Mouse (Mus musculus): ENCODE measurements at regions not wholly inside any gene's neighbourhood (a gene's known extent, or its start where the extent isn't known, plus 50 kb on each side); places are given as distances from the start of the nearest gene placed in this dataset.

GRCm38 (mm10) chr2:54237192-54237591 lies 151.8 kb upstream of the Rprm start:
- Histone ChIP-seq H3K27ac (ENCODE audit: insufficient read depth, low read depth, low read length, poor library complexity, severe bottlenecking) (no peak overlapping the region), H3K36me3 (ENCODE audit: control insufficient read depth, insufficient read depth, low read length, poor library complexity, severe bottlenecking) (no peaks in the 10 kb centered on the region), H3K4me3 (ENCODE audit: insufficient read depth in 1 of 2, low read depth in 1 of 2, low read length in 2 of 2, poor library complexity in 1 of 2, severe bottlenecking in 1 of 2) (no peak overlapping the region), H3K4me1 (ENCODE audit: control insufficient read depth in 2 of 2, insufficient read depth in 2 of 2, low read length in 2 of 2, poor library complexity in 1 of 2) (no peaks in the 10 kb centered on the region), H3K9me3 (ENCODE audit: control insufficient read depth, insufficient read depth, low read depth, low read length) (no peaks in the 10 kb centered on the region), H3K9ac (ENCODE audit: insufficient read depth, low read depth, low read length, poor library complexity, severe bottlenecking) (no peak overlapping the region)
- DNase-seq (ENCODE audit: low read depth, low spot score), result no peak
- TF ChIP-seq HCFC1 (IDR thresholded peaks at IDR 0.05; ENCODE audit: borderline replicate concordance, insufficient read depth, low read length), result no peak
- TF ChIP-seq CHD2 (IDR thresholded peaks at IDR 0.05; ENCODE audit: low read depth, low read length), result no peak
- TF ChIP-seq ZNF384 (IDR thresholded peaks at IDR 0.05; ENCODE audit: low read depth, low read length), result no peak
- TF ChIP-seq ZC3H11A (IDR thresholded peaks at IDR 0.05; ENCODE audit: borderline replicate concordance, low read depth, low read length), result no peak
- no peak for TF ChIP-seq MAFK (IDR thresholded peaks at IDR 0.05; ENCODE audit: insufficient read depth, low read depth, low read length)
- in situ Hi-C loops (cut with MboI; ENCODE audit: low sequenced_read_pairs in 2 of 2, unreplicated experiment in 2 of 2), result no loop called here

GRCm38 (mm10) chr2:54264773-54265452 lies 171.2 kb upstream of the Galnt13 start:
- Histone ChIP-seq H3K27ac (ENCODE audit: insufficient read depth, low read depth, low read length, poor library complexity, severe bottlenecking) (no peak overlapping the region), H3K4me1 (ENCODE audit: control insufficient read depth in 2 of 2, insufficient read depth in 2 of 2, low read length in 2 of 2, poor library complexity in 1 of 2) (no peaks in the 10 kb centered on the region), H3K4me3 (ENCODE audit: insufficient read depth in 1 of 2, low read depth in 1 of 2, low read length in 2 of 2, poor library complexity in 1 of 2, severe bottlenecking in 1 of 2) (no peak overlapping the region), H3K9me3 (ENCODE audit: control insufficient read depth, insufficient read depth, low read depth, low read length) (no peaks in the 10 kb centered on the region), H3K36me3 (ENCODE audit: control insufficient read depth, insufficient read depth, low read length, poor library complexity, severe bottlenecking) (no peaks in the 10 kb centered on the region), H3K9ac (ENCODE audit: insufficient read depth, low read depth, low read length, poor library complexity, severe bottlenecking) (no peak overlapping the region)
- no peak for TF ChIP-seq CHD2 (IDR thresholded peaks at IDR 0.05; ENCODE audit: low read depth, low read length)
- no peak for TF ChIP-seq MAFK (IDR thresholded peaks at IDR 0.05; ENCODE audit: insufficient read depth, low read depth, low read length)
- TF ChIP-seq HCFC1 (IDR thresholded peaks at IDR 0.05; ENCODE audit: borderline replicate concordance, insufficient read depth, low read length), result no peak
- TF ChIP-seq ZC3H11A (IDR thresholded peaks at IDR 0.05; ENCODE audit: borderline replicate concordance, low read depth, low read length), result no peak
- no peak for TF ChIP-seq ZNF384 (IDR thresholded peaks at IDR 0.05; ENCODE audit: low read depth, low read length)
- in situ Hi-C loops (cut with MboI; ENCODE audit: low sequenced_read_pairs in 2 of 2, unreplicated experiment in 2 of 2), result no loop called here
- DNase-seq (ENCODE audit: low read depth, low spot score), result no peak

GRCm38 (mm10) chr2:54265453-54265823 lies 170.7 kb upstream of the Galnt13 start:
- in situ Hi-C loops (cut with MboI; ENCODE audit: low sequenced_read_pairs in 2 of 2, unreplicated experiment in 2 of 2), result no loop called here
- TF ChIP-seq ZC3H11A (IDR thresholded peaks at IDR 0.05; ENCODE audit: borderline replicate concordance, low read depth, low read length) (no peak), MAFK (IDR thresholded peaks at IDR 0.05; ENCODE audit: insufficient read depth, low read depth, low read length) (no peak), HCFC1 (IDR thresholded peaks at IDR 0.05; ENCODE audit: borderline replicate concordance, insufficient read depth, low read length) (no peak)
- no peaks in the 10 kb centered on the region for H3K36me3 ChIP-seq (ENCODE audit: control insufficient read depth, insufficient read depth, low read length, poor library complexity, severe bottlenecking)

GRCm38 (mm10) chr2:54281966-54282365 lies 154.2 kb upstream of the Galnt13 start:
- H3K36me3 ChIP-seq (ENCODE audit: control insufficient read depth, insufficient read depth, low read length, poor library complexity, severe bottlenecking), result no peaks in the 10 kb centered on the region
- no peaks in the 10 kb centered on the region for H3K9me3 ChIP-seq (ENCODE audit: control insufficient read depth, insufficient read depth, low read depth, low read length)
- H3K9ac ChIP-seq (ENCODE audit: insufficient read depth, low read depth, low read length, poor library complexity, severe bottlenecking), result no peak overlapping the region
- H3K27ac ChIP-seq (ENCODE audit: insufficient read depth, low read depth, low read length, poor library complexity, severe bottlenecking), result no peak overlapping the region
- no peak overlapping the region for H3K4me3 ChIP-seq (ENCODE audit: insufficient read depth in 1 of 2, low read depth in 1 of 2, low read length in 2 of 2, poor library complexity in 1 of 2, severe bottlenecking in 1 of 2)
- H3K4me1 ChIP-seq (ENCODE audit: control insufficient read depth in 2 of 2, insufficient read depth in 2 of 2, low read length in 2 of 2, poor library complexity in 1 of 2), result no peaks in the 10 kb centered on the region
- in situ Hi-C loops (cut with MboI; ENCODE audit: low sequenced_read_pairs in 2 of 2, unreplicated experiment in 2 of 2), result no loop called here
- DNase-seq (ENCODE audit: low read depth, low spot score), result no peak
- TF ChIP-seq MAFK (IDR thresholded peaks at IDR 0.05; ENCODE audit: insufficient read depth, low read depth, low read length), result no peak
- TF ChIP-seq ZC3H11A (IDR thresholded peaks at IDR 0.05; ENCODE audit: borderline replicate concordance, low read depth, low read length), result no peak
- TF ChIP-seq CHD2 (IDR thresholded peaks at IDR 0.05; ENCODE audit: low read depth, low read length), result no peak
- TF ChIP-seq ZNF384 (IDR thresholded peaks at IDR 0.05; ENCODE audit: low read depth, low read length), result no peak
- no peak for TF ChIP-seq HCFC1 (IDR thresholded peaks at IDR 0.05; ENCODE audit: borderline replicate concordance, insufficient read depth, low read length)

More at GRCm38 (mm10) chr2:54265453-54265823, 170.7 kb upstream of the Galnt13 start:
- Histone ChIP-seq H3K27ac (ENCODE audit: insufficient read depth, low read depth, low read length, poor library complexity, severe bottlenecking) (no peak overlapping the region), H3K4me3 (ENCODE audit: insufficient read depth in 1 of 2, low read depth in 1 of 2, low read length in 2 of 2, poor library complexity in 1 of 2, severe bottlenecking in 1 of 2) (no peak overlapping the region), H3K9ac (ENCODE audit: insufficient read depth, low read depth, low read length, poor library complexity, severe bottlenecking) (no peak overlapping the region), H3K4me1 (ENCODE audit: control insufficient read depth in 2 of 2, insufficient read depth in 2 of 2, low read length in 2 of 2, poor library complexity in 1 of 2) (no peaks in the 10 kb centered on the region), H3K9me3 (ENCODE audit: control insufficient read depth, insufficient read depth, low read depth, low read length) (no peaks in the 10 kb centered on the region)
- DNase-seq (ENCODE audit: low read depth, low spot score), result no peak

GRCm38 (mm10) chr2:54283876-54284275 lies 152.2 kb upstream of the Galnt13 start:
- H3K9ac ChIP-seq (ENCODE audit: insufficient read depth, low read depth, low read length, poor library complexity, severe bottlenecking), result no peak overlapping the region
- no peaks in the 10 kb centered on the region for H3K9me3 ChIP-seq (ENCODE audit: control insufficient read depth, insufficient read depth, low read depth, low read length)
- no peak for TF ChIP-seq HCFC1 (IDR thresholded peaks at IDR 0.05; ENCODE audit: borderline replicate concordance, insufficient read depth, low read length)
- no peak for TF ChIP-seq MAFK (IDR thresholded peaks at IDR 0.05; ENCODE audit: insufficient read depth, low read depth, low read length)
- no peak for TF ChIP-seq ZC3H11A (IDR thresholded peaks at IDR 0.05; ENCODE audit: borderline replicate concordance, low read depth, low read length)
- TF ChIP-seq CHD2 (IDR thresholded peaks at IDR 0.05; ENCODE audit: low read depth, low read length), result no peak
- TF ChIP-seq ZNF384 (IDR thresholded peaks at IDR 0.05; ENCODE audit: low read depth, low read length), result no peak
- no peak overlapping the region for H3K27ac ChIP-seq (ENCODE audit: insufficient read depth, low read depth, low read length, poor library complexity, severe bottlenecking)
- in situ Hi-C loops (cut with MboI; ENCODE audit: low sequenced_read_pairs in 2 of 2, unreplicated experiment in 2 of 2), result no loop called here
- DNase-seq (ENCODE audit: low read depth, low spot score), result no peak
- no peak overlapping the region for H3K4me3 ChIP-seq (ENCODE audit: insufficient read depth in 1 of 2, low read depth in 1 of 2, low read length in 2 of 2, poor library complexity in 1 of 2, severe bottlenecking in 1 of 2)
- H3K4me1 ChIP-seq (ENCODE audit: control insufficient read depth in 2 of 2, insufficient read depth in 2 of 2, low read length in 2 of 2, poor library complexity in 1 of 2), result no peaks in the 10 kb centered on the region
- no peaks in the 10 kb centered on the region for H3K36me3 ChIP-seq (ENCODE audit: control insufficient read depth, insufficient read depth, low read length, poor library complexity, severe bottlenecking)
